Mouse (Mus musculus) midbrain, embryonic 13.5 days (tissue): ENCODE results near the gene Stag3. TPM values are rescaled to one million over a fixed set of nuclear protein-coding genes. Genes with fewer than 3 reads are reported as not detected.

ENCODE experiments used
- ATAC-seq: fragments of 200-750 bp; cut with Nextera tagmentation; 2 replicates; pipeline ENCODE4 v1.8.0; 2017; ENCODE audit warnings: mild to moderate bottlenecking, moderate TSS enrichment, moderate library complexity
- H3K27ac ChIP-seq: fragments of 300-500 bp; sonication (generic); 2 replicates; pipeline ENCODE4 v1.5.1; 2015; ENCODE audit warnings: inconsistent platforms, mild to moderate bottlenecking, moderate library complexity
- H3K27me3 ChIP-seq: fragments of 300-500 bp; sonication (generic); 2 replicates; pipeline ENCODE4 v1.6.1; 2015; ENCODE audit warnings: mild to moderate bottlenecking, inconsistent platforms
- H3K36me3 ChIP-seq: fragments of 300-500 bp; sonication (generic); 2 replicates; pipeline ENCODE4 v1.6.1; 2015; ENCODE audit warnings: mild to moderate bottlenecking, inconsistent platforms
- H3K4me1 ChIP-seq: fragments of 300-500 bp; sonication (generic); replicated peaks from 2 replicates; pipeline ENCODE4 v1.6.1; 2015; ENCODE audit warnings: inconsistent platforms
- H3K4me2 ChIP-seq: fragments of 300-500 bp; sonication (generic); replicated peaks from 2 replicates; pipeline ENCODE4 v1.6.1; 2015; ENCODE audit warnings: moderate library complexity, mild to moderate bottlenecking, inconsistent platforms
- H3K4me3 ChIP-seq: fragments of 300-500 bp; sonication (generic); replicated peaks from 2 replicates; pipeline ENCODE4 v1.5.1; 2015; ENCODE audit warnings: mild to moderate bottlenecking, inconsistent platforms
- H3K9ac ChIP-seq: fragments of 300-500 bp; sonication (generic); replicated peaks from 2 replicates; pipeline ENCODE4 v1.6.1; 2015; ENCODE audit warnings: mild to moderate bottlenecking, inconsistent platforms
- H3K9me3 ChIP-seq: fragments of 300-500 bp; sonication (generic); 2 replicates; pipeline ENCODE4 v1.6.1; 2016; ENCODE audit warnings: mild to moderate bottlenecking, inconsistent platforms
- WGBS: fragments of 180-500 bp; shearing (Covaris S2); methylation state at CpG from one replicate; pipeline ENCODE4 v1.1.7; 2015; 5-methylcytosine and 5-hydroxymethylcytosine counted together
- polyA plus RNA-seq: library from polyadenylated mRNA; unstranded; fragments of >200 nt; fragmentation: Nextera tagmentation; extraction: Ambion mirVana; gene quantifications from 2 replicates; pipeline ENCODE4 v1.2.1, GENCODE M21; 2015

The Stag3 gene
- polyA plus RNA-seq, 1 experiment from 2014 or later: 4.8 TPM

DNA sequence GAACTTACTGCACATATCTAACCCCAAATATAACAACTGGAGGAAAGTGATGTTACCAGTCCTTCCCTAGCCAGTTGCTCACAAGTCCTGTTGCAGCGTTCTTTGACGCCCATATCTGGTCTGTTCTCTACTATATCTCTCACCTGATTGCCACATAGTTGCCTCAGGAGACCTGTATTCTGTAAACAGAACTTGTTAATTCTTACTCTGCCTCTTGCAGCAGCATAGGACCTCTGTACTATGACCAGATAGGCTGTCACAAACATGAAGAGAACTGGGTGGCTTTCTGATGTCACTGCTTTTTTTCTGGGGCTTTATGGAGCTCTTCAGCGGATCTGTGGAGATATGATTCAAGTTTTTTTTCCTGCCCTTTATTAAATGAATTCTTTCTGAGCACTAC is 32.8 kb downstream of the Stag3 start:
- ATAC-seq: no peak
- no peak overlapping the region for H3K4me3 ChIP-seq
- H3K9me3 ChIP-seq: no peaks in the 10 kb centered on the region
- no peaks in the 10 kb centered on the region for H3K36me3 ChIP-seq
- no peak overlapping the region for H3K4me2 ChIP-seq
- no peaks in the 10 kb centered on the region for H3K27me3 ChIP-seq
- H3K27ac ChIP-seq: no peak overlapping the region
- 91% methylated on average over 3 of the region's 3 CpGs for WGBS
- no peak overlapping the region for H3K9ac ChIP-seq
- no peaks in the 10 kb centered on the region for H3K4me1 ChIP-seq

DNA sequence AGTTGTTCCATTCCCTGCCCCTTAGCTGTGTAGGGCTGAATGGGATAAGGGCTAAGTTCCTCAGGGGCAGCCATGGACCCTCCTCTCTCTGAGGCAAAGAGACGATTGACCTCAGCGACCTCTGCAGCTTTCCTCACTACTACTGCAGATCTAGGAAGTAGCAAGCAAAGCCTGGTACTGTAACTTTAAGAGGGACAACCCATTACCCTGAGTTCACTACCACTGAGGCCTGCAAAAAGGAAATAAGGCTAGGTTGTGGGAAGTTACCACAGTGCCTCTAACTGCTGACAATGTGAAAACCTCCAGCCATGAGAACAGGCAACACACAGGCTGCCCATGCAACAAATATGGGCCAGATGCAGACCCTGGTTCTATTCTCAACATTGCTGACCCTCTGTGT is 61.6 kb downstream of the Stag3 start, which contains the start of gene Pvrig:
Gene Pvrig, plus strand, starts transcription at position 301 of the 400 bp plus-strand sequence.
- no peaks in the 10 kb centered on the region for H3K9me3 ChIP-seq
- H3K4me3 ChIP-seq: no peak within 1 kb of the TSS
- WGBS: 85% methylated on average over 2 of the region's 2 CpGs
- no peak within 1 kb of the TSS for H3K9ac ChIP-seq
- H3K27ac ChIP-seq: no peak within 1 kb of the TSS
- H3K4me1 ChIP-seq: no peaks in the 10 kb centered on the region
- H3K36me3 ChIP-seq: no peaks in the 10 kb centered on the region
- H3K27me3 ChIP-seq: no peaks in the 10 kb centered on the region
- no peak within 1 kb of the TSS for H3K4me2 ChIP-seq
- no peak for ATAC-seq

DNA sequence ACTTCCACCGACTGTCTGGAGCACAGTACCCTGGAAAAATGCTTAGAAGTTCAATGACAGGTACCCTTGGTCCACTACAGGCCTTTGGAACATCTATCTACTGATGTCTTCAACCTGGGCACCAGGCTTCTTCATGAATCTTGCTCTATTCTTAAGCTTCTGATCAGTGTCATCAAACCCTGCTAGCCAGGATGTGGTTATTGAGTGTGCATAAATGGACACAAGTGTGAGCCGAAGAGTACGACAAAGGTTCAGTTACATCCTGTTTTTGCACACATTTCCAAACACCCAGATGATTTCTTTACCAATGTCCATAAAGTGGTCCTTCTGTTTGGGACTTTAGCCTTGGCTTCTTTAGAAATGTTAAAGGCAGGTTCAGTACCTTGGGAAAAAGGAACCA is 63.2 kb downstream of the Stag3 start:
- Histone ChIP-seq H3K4me2 (no peak overlapping the region), H3K4me3 (no peak overlapping the region), H3K9me3 (no peaks in the 10 kb centered on the region), H3K36me3 (no peaks in the 10 kb centered on the region), H3K4me1 (no peaks in the 10 kb centered on the region), H3K9ac (no peak overlapping the region), H3K27ac (no peak overlapping the region), H3K27me3 (no peaks in the 10 kb centered on the region)
- ATAC-seq: no peak
- 96% methylated on average over 3 of the region's 3 CpGs for WGBS

Other genes starting within 250 kb of the Stag3 start
- not detected in 2 replicates for gene Smok3c, start 227.0 kb upstream of the Stag3 start, polyA plus RNA-seq
- 31.5 and 32.1 TPM in 2 replicates for gene Zkscan1, start 195.2 kb upstream of the Stag3 start, polyA plus RNA-seq
- gene Zscan21, start 163.3 kb upstream of the Stag3 start, polyA plus RNA-seq: 128 TPM in 2 replicates
- gene Zfp113, start 124.5 kb upstream of the Stag3 start, polyA plus RNA-seq: 45.3 and 49.7 TPM in 2 replicates
- 316 and 337 TPM in 2 replicates for gene Cops6, start 119.2 kb upstream of the Stag3 start, polyA plus RNA-seq
- 26.6 and 28.8 TPM in 2 replicates for gene Ap4m1, start 108.2 kb upstream of the Stag3 start, polyA plus RNA-seq
- 159 and 162 TPM in 2 replicates for gene Mcm7, start 107.8 kb upstream of the Stag3 start, polyA plus RNA-seq
- gene Taf6, start 92.8 kb upstream of the Stag3 start, polyA plus RNA-seq: 109 and 111 TPM in 2 replicates
- gene Cnpy4, start 92.8 kb upstream of the Stag3 start, polyA plus RNA-seq: 39.4 and 40.5 TPM in 2 replicates
- 12.9 and 13.8 TPM in 2 replicates for gene Mblac1, start 85.9 kb upstream of the Stag3 start, polyA plus RNA-seq
- 0.08 TPM in 1 of 2 replicates, not detected in the other for gene Nxpe5, start 54.3 kb upstream of the Stag3 start, polyA plus RNA-seq
- 81.2 and 81.9 TPM in 2 replicates for gene Lamtor4, start 24.8 kb upstream of the Stag3 start, polyA plus RNA-seq
- 12.2 and 15.8 TPM in 2 replicates for gene BC037034, start 16.2 kb upstream of the Stag3 start, polyA plus RNA-seq
- 2.5 and 3.0 TPM in 2 replicates for gene Gal3st4, start 7.4 kb upstream of the Stag3 start, polyA plus RNA-seq
- 0.10 and 0.19 TPM in 2 replicates for gene Gm43720, start 282 bp upstream of the Stag3 start, polyA plus RNA-seq
- 236 and 248 TPM in 2 replicates for gene Gpc2, start 235 bp upstream of the Stag3 start, polyA plus RNA-seq
- gene Pvrig, start 61.7 kb downstream of the Stag3 start, polyA plus RNA-seq: not detected in 2 replicates
- 76.3 and 77.6 TPM in 2 replicates for gene Zfp157, start 161.2 kb downstream of the Stag3 start, polyA plus RNA-seq